Mouse (Mus musculus): ENCODE results near the gene Nos2. TPM values are rescaled to one million over a fixed set of nuclear protein-coding genes. Genes with fewer than 3 reads are reported as not detected.

Gene Nos2
- 0.49 and 1.0 TPM in 2 replicates for polyA plus RNA-seq (2014; fragmentation: Nextera tagmentation; extraction: Ambion mirVana)

GRCm38 (mm10) chr11:78920411-78920939 is at the start of gene Nos2:
Gene Nos2, plus strand, starts transcription at chr11:78920787.
- Histone ChIP-seq H3K9ac (replicated peaks; ENCODE audit: low read length) (no peak within 1 kb of the TSS), H3K27ac (replicated peaks; ENCODE audit: low read depth, low read length) (no peak within 1 kb of the TSS), H3K4me1 (ENCODE audit: control insufficient read depth, insufficient read depth, low read length) (no peaks in the 10 kb centered on the region; the same call in 1 of the 2 replicates), H3K4me2 (ENCODE audit: low read depth, low read length) (no peak within 1 kb of the TSS), H3K27me3 (ENCODE audit: control insufficient read depth, insufficient read depth, low read length) (peaks cover 20% of the 10 kb centered on the region), H3K36me3 (replicated peaks; ENCODE audit: control insufficient read depth, insufficient read depth, low read depth, low read length) (no peaks in the 10 kb centered on the region), H3K4me3 (ENCODE audit: low read depth, low read length) (no peak within 1 kb of the TSS), H3K9me3 (replicated peaks; ENCODE audit: control insufficient read depth, low read length) (no peaks in the 10 kb centered on the region)
- DNase-seq (ENCODE audit: low spot score) (no peak), ATAC-seq (replicated peaks; ENCODE audit: insufficient number of reproducible peaks, low FRiP score, low TSS enrichment, low read depth) (no peak)
- 53% methylated on average over 6 of the region's 6 CpGs for WGBS

- H3K27me3 ChIP-seq (ENCODE audit: control insufficient read depth, insufficient read depth, low read length), result no peaks in the 10 kb centered on the region
- 86% methylated on average over 4 of the region's 4 CpGs for WGBS
- H3K4me1 ChIP-seq (ENCODE audit: control insufficient read depth, insufficient read depth, low read length), result no peaks in the 10 kb centered on the region
- H3K9ac ChIP-seq (replicated peaks; ENCODE audit: low read length), result no peak overlapping the region
- H3K9me3 ChIP-seq (replicated peaks; ENCODE audit: control insufficient read depth, low read length), result no peaks in the 10 kb centered on the region
- H3K27ac ChIP-seq (replicated peaks; ENCODE audit: low read depth, low read length), result no peak overlapping the region
- H3K4me3 ChIP-seq (ENCODE audit: low read depth, low read length), result no peak overlapping the region
- no peak overlapping the region for H3K4me2 ChIP-seq (ENCODE audit: low read depth, low read length)
- ATAC-seq (replicated peaks; ENCODE audit: insufficient number of reproducible peaks, low FRiP score, low TSS enrichment, low read depth), result no peak
- H3K36me3 ChIP-seq (replicated peaks; ENCODE audit: control insufficient read depth, insufficient read depth, low read depth, low read length), result no peaks in the 10 kb centered on the region
- DNase-seq (ENCODE audit: low spot score), result no peak
Measured at GRCm38 (mm10) chr11:78870891-78871290, 49.7 kb upstream of the Nos2 start.

GRCm38 (mm10) chr11:78872782-78873181 is 47.8 kb upstream of the Nos2 start:
- no peak for DNase-seq (ENCODE audit: low spot score)
- no peaks in the 10 kb centered on the region for H3K4me1 ChIP-seq (ENCODE audit: control insufficient read depth, insufficient read depth, low read length)
- WGBS, result 38% methylated on average over 2 of the region's 2 CpGs
- no peak overlapping the region for H3K27ac ChIP-seq (replicated peaks; ENCODE audit: low read depth, low read length)
- H3K36me3 ChIP-seq (replicated peaks; ENCODE audit: control insufficient read depth, insufficient read depth, low read depth, low read length), result no peaks in the 10 kb centered on the region
- ATAC-seq (replicated peaks; ENCODE audit: insufficient number of reproducible peaks, low FRiP score, low TSS enrichment, low read depth), result no peak
- H3K9me3 ChIP-seq (replicated peaks; ENCODE audit: control insufficient read depth, low read length), result no peaks in the 10 kb centered on the region
- no peak overlapping the region for H3K9ac ChIP-seq (replicated peaks; ENCODE audit: low read length)
- H3K27me3 ChIP-seq (ENCODE audit: control insufficient read depth, insufficient read depth, low read length), result no peaks in the 10 kb centered on the region
- H3K4me2 ChIP-seq (ENCODE audit: low read depth, low read length), result no peak overlapping the region
- no peak overlapping the region for H3K4me3 ChIP-seq (ENCODE audit: low read depth, low read length)

- Histone ChIP-seq H3K27ac (replicated peaks; ENCODE audit: low read depth, low read length) (no peak overlapping the region), H3K9ac (replicated peaks; ENCODE audit: low read length) (no peak overlapping the region), H3K27me3 (ENCODE audit: control insufficient read depth, insufficient read depth, low read length) (no peaks in the 10 kb centered on the region), H3K9me3 (replicated peaks; ENCODE audit: control insufficient read depth, low read length) (no peaks in the 10 kb centered on the region), H3K4me1 (ENCODE audit: control insufficient read depth, insufficient read depth, low read length) (no peaks in the 10 kb centered on the region), H3K36me3 (replicated peaks; ENCODE audit: control insufficient read depth, insufficient read depth, low read depth, low read length) (no peaks in the 10 kb centered on the region), H3K4me3 (ENCODE audit: low read depth, low read length) (no peak overlapping the region), H3K4me2 (ENCODE audit: low read depth, low read length) (no peak overlapping the region)
- DNase-seq (ENCODE audit: low spot score) (no peak), ATAC-seq (replicated peaks; ENCODE audit: insufficient number of reproducible peaks, low FRiP score, low TSS enrichment, low read depth) (no peak)
- WGBS, result 92% methylated on average over 3 of the region's 3 CpGs
Measured at GRCm38 (mm10) chr11:78879727-78880126, 40.9 kb upstream of the Nos2 start.

- H3K4me1 ChIP-seq (ENCODE audit: control insufficient read depth, insufficient read depth, low read length), result no peaks in the 10 kb centered on the region; the same call in 1 of the 2 replicates
- DNase-seq (ENCODE audit: low spot score), result peak; percentile 47
- ATAC-seq (replicated peaks; ENCODE audit: insufficient number of reproducible peaks, low FRiP score, low TSS enrichment, low read depth), result no peak
- no peaks in the 10 kb centered on the region for H3K27me3 ChIP-seq (ENCODE audit: control insufficient read depth, insufficient read depth, low read length)
- no peak overlapping the region for H3K4me3 ChIP-seq (ENCODE audit: low read depth, low read length)
- H3K4me2 ChIP-seq (ENCODE audit: low read depth, low read length), result no peak overlapping the region
- H3K36me3 ChIP-seq (replicated peaks; ENCODE audit: control insufficient read depth, insufficient read depth, low read depth, low read length), result no peaks in the 10 kb centered on the region
- H3K27ac ChIP-seq (replicated peaks; ENCODE audit: low read depth, low read length), result peak overlapping the region; percentile 74
- H3K9me3 ChIP-seq (replicated peaks; ENCODE audit: control insufficient read depth, low read length), result no peaks in the 10 kb centered on the region
- no peak overlapping the region for H3K9ac ChIP-seq (replicated peaks; ENCODE audit: low read length)
- 0% methylated on average over 1 of the region's 1 CpGs for WGBS
Measured at GRCm38 (mm10) chr11:78886693-78887092, 33.9 kb upstream of the Nos2 start.

- 22% methylated on average over 9 of the region's 9 CpGs for WGBS
- H3K27me3 ChIP-seq (ENCODE audit: control insufficient read depth, insufficient read depth, low read length), result no peaks in the 10 kb centered on the region
- H3K4me2 ChIP-seq (ENCODE audit: low read depth, low read length), result no peak overlapping the region
- DNase-seq (ENCODE audit: low spot score) (peak; percentile 90), ATAC-seq (replicated peaks; ENCODE audit: insufficient number of reproducible peaks, low FRiP score, low TSS enrichment, low read depth) (peak; percentile 67)
- H3K36me3 ChIP-seq (replicated peaks; ENCODE audit: control insufficient read depth, insufficient read depth, low read depth, low read length), result no peaks in the 10 kb centered on the region
- no peaks in the 10 kb centered on the region; the same call in 1 of the 2 replicates for H3K4me1 ChIP-seq (ENCODE audit: control insufficient read depth, insufficient read depth, low read length)
- H3K4me3 ChIP-seq (ENCODE audit: low read depth, low read length), result no peak overlapping the region
- peak overlapping the region; percentile 74; the same call in 1 of the 2 replicates for H3K27ac ChIP-seq (replicated peaks; ENCODE audit: low read depth, low read length)
- H3K9me3 ChIP-seq (replicated peaks; ENCODE audit: control insufficient read depth, low read length), result no peaks in the 10 kb centered on the region
- no peak overlapping the region for H3K9ac ChIP-seq (replicated peaks; ENCODE audit: low read length)
Measured at GRCm38 (mm10) chr11:78887102-78887971, 33.2 kb upstream of the Nos2 start.

GRCm38 (mm10) chr11:78889156-78889555 is 31.4 kb upstream of the Nos2 start:
- H3K27me3 ChIP-seq (ENCODE audit: control insufficient read depth, insufficient read depth, low read length), result no peaks in the 10 kb centered on the region
- no peak overlapping the region for H3K27ac ChIP-seq (replicated peaks; ENCODE audit: low read depth, low read length)
- no peaks in the 10 kb centered on the region for H3K36me3 ChIP-seq (replicated peaks; ENCODE audit: control insufficient read depth, insufficient read depth, low read depth, low read length)
- DNase-seq (ENCODE audit: low spot score), result no peak
- WGBS, result 87% methylated on average over 4 of the region's 4 CpGs
- no peaks in the 10 kb centered on the region for H3K9me3 ChIP-seq (replicated peaks; ENCODE audit: control insufficient read depth, low read length)
- H3K4me1 ChIP-seq (ENCODE audit: control insufficient read depth, insufficient read depth, low read length), result no peaks in the 10 kb centered on the region; the same call in 1 of the 2 replicates
- H3K4me3 ChIP-seq (ENCODE audit: low read depth, low read length), result no peak overlapping the region
- H3K9ac ChIP-seq (replicated peaks; ENCODE audit: low read length), result no peak overlapping the region
- no peak overlapping the region for H3K4me2 ChIP-seq (ENCODE audit: low read depth, low read length)
- ATAC-seq (replicated peaks; ENCODE audit: insufficient number of reproducible peaks, low FRiP score, low TSS enrichment, low read depth), result no peak

Measured in embryonic facial prominence, embryonic 11.5 days (tissue).